Mouse (Mus musculus) lung, adult 2 months (tissue): ENCODE measurements around the gene Def8.
"Not testable (repeated sequence)": the region's sequence is repeated elsewhere in the genome, so short reads cannot be mapped to it uniquely, and the experiment has no call there.

ENCODE experiments used
- CTCF ChIP-seq: fragments of 200-500 bp; IDR thresholded peaks from 2 replicates; pipeline ENCODE4 v1.5.1; 2011; ENCODE audit warnings: mild to moderate bottlenecking, low read length, control low read depth; ENCODE audit not compliant: insufficient read depth
- POLR2A ChIP-seq: fragments of 200-500 bp; IDR thresholded peaks from 2 replicates; pipeline ENCODE4 v1.6.1; 2011; ENCODE audit warnings: low read depth, mild to moderate bottlenecking, control low read depth, low read length, borderline replicate concordance; ENCODE audit errors: extremely low read depth

GRCm38 (mm10) chr8:123433241-123433974, 10.1 kb downstream of the Def8 start:
- TF ChIP-seq POLR2A, CTCF: not testable (repeated sequence)
